Mouse (Mus musculus) myocyte (in vitro differentiated cells): Measurements from ENCODE around the gene Fbrsl1. TPM values are rescaled to one million over a fixed set of nuclear protein-coding genes. Genes with fewer than 3 reads are reported as not detected.

Experiments
- H3K27me3 ChIP-seq: one replicate; pipeline ENCODE4 v1.6.1; 2011; ENCODE audit not compliant: control insufficient read depth, insufficient read depth, insufficient read length
- H3K36me3 ChIP-seq: one replicate; pipeline ENCODE4 v1.6.1; 2011; ENCODE audit not compliant: control insufficient read depth, insufficient read depth
- H3K4me2 ChIP-seq: one replicate; pipeline ENCODE4 v1.6.1; 2011; ENCODE audit warnings: low read depth, control low read depth
- H3K4me3 ChIP-seq: one replicate; pipeline ENCODE4 v1.5.1; 2011; ENCODE audit warnings: mild to moderate bottlenecking, control low read depth, moderate library complexity
- H3K79me2 ChIP-seq: one replicate; pipeline ENCODE4 v1.6.1; 2011; ENCODE audit not compliant: control insufficient read depth, insufficient read depth
- H3ac ChIP-seq: one replicate; pipeline ENCODE4 v1.6.1; 2011; ENCODE audit not compliant: control insufficient read depth, insufficient read length
- CEBPB ChIP-seq: IDR thresholded peaks from 2 replicates; pipeline ENCODE4 v1.6.1; 2011; ENCODE audit warnings: mild to moderate bottlenecking, moderate library complexity; ENCODE audit not compliant: poor library complexity, insufficient read depth, severe bottlenecking
- E2F4 ChIP-seq: IDR thresholded peaks from one replicate; pipeline ENCODE4 v1.6.1; 2011; ENCODE audit warnings: mild to moderate bottlenecking, control low read depth, moderate library complexity; ENCODE audit not compliant: insufficient read depth
- MAX ChIP-seq: IDR thresholded peaks from one replicate; pipeline ENCODE4 v1.6.1; 2011; ENCODE audit warnings: low read depth, mild to moderate bottlenecking, control low read depth
- MYOD1 ChIP-seq, 3 experiments: IDR thresholded peaks; one replicate each; pipeline ENCODE4 v1.6.1; 2011; ENCODE audit warnings: control low read depth in 2 of 3, low read depth in 2 of 3, mild to moderate bottlenecking in 2 of 3, moderate library complexity in 1 of 3; ENCODE audit not compliant: insufficient read length in 2 of 3, control insufficient read depth in 1 of 3
- MYOG ChIP-seq, 3 experiments: IDR thresholded peaks; one replicate each; pipeline ENCODE4 v1.6.1; 2011; ENCODE audit warnings: control low read depth in 2 of 3, low read depth in 2 of 3, mild to moderate bottlenecking in 2 of 3; ENCODE audit not compliant: insufficient read length in 2 of 3, control insufficient read depth in 1 of 3, insufficient read depth in 1 of 3
- POLR2A ChIP-seq: IDR thresholded peaks from one replicate; pipeline ENCODE4 v1.6.1; 2011; ENCODE audit warnings: low read depth, mild to moderate bottlenecking, control low read depth, moderate library complexity; ENCODE audit not compliant: insufficient read length
- POLR2AphosphoS2 ChIP-seq: IDR thresholded peaks from one replicate; pipeline ENCODE4 v1.6.1; 2011; ENCODE audit warnings: low read depth, control low read depth; ENCODE audit not compliant: insufficient read length
- REST ChIP-seq: IDR thresholded peaks from one replicate; pipeline ENCODE4 v1.6.1; 2011; ENCODE audit warnings: mild to moderate bottlenecking, control low read depth, moderate library complexity; ENCODE audit not compliant: insufficient read depth, insufficient read length
- SRF ChIP-seq: IDR thresholded peaks from one replicate; pipeline ENCODE4 v1.6.1; 2011; ENCODE audit warnings: low read depth; ENCODE audit not compliant: control insufficient read depth, insufficient read length
- TCF12 ChIP-seq: IDR thresholded peaks from one replicate; pipeline ENCODE4 v1.6.1; 2011; ENCODE audit warnings: mild to moderate bottlenecking, control low read depth; ENCODE audit not compliant: poor library complexity, insufficient read depth, severe bottlenecking
- TCF3 ChIP-seq: IDR thresholded peaks from one replicate; pipeline ENCODE4 v1.6.1; 2011; ENCODE audit warnings: low read depth, control low read depth; ENCODE audit not compliant: insufficient read length
- USF1 ChIP-seq: IDR thresholded peaks from one replicate; pipeline ENCODE4 v1.6.1; 2011; ENCODE audit warnings: low read depth, mild to moderate bottlenecking, control low read depth, moderate library complexity
- polyA plus RNA-seq: library from polyadenylated mRNA; unstranded; fragments of >200 nt; fragmentation: generic; extraction: Trizol; gene quantifications from one replicate; pipeline ENCODE4 v1.2.1, GENCODE M21; 2012; ENCODE audit warnings: missing spikeins

The Fbrsl1 gene
- polyA plus RNA-seq, 1 experiment = 19.0 TPM

- Histone ChIP-seq H3K79me2 (peaks cover 25% of the 10 kb centered on the region), H3K36me3 (no peaks in the 10 kb centered on the region), H3K4me2 (no peak overlapping the region), H3ac (no peak overlapping the region), H3K27me3 (no peaks in the 10 kb centered on the region), H3K4me3 (no peak overlapping the region)
- TF ChIP-seq E2F4 (no peak), MAX (no peak), CEBPB (no peak), REST (no peak), USF1 (no peak), MYOD1 (IDR thresholded peaks at IDR 0.05; ENCODE audit: control insufficient read depth in 1 of 3, insufficient read length in 2 of 3, low read depth in 2 of 3) (no peak), POLR2A (no peak), MYOG (IDR thresholded peaks at IDR 0.05; ENCODE audit: control insufficient read depth in 1 of 3, insufficient read depth in 1 of 3, insufficient read length in 2 of 3, low read depth in 2 of 3) (no peak), POLR2AphosphoS2 (no peak), TCF3 (no peak), TCF12 (no peak), SRF (no peak)
These were observed 13.5 kb downstream of the Fbrsl1 start for GRCm38 (mm10) chr5:110434816-110435215.

- H3K27me3 ChIP-seq = no peaks in the 10 kb centered on the region
- no peak for TF ChIP-seq SRF
- no peak for TF ChIP-seq REST
- TF ChIP-seq POLR2AphosphoS2 = no peak
- no peak for TF ChIP-seq CEBPB
- no peak for TF ChIP-seq MAX
- no peak for TF ChIP-seq E2F4
- TF ChIP-seq TCF12 = no peak
- TF ChIP-seq USF1 = no peak
- no peak for TF ChIP-seq POLR2A
- no peak for TF ChIP-seq MYOD1 (IDR thresholded peaks at IDR 0.05; ENCODE audit: control insufficient read depth in 1 of 3, insufficient read length in 2 of 3, low read depth in 2 of 3)
- TF ChIP-seq MYOG (IDR thresholded peaks at IDR 0.05; ENCODE audit: control insufficient read depth in 1 of 3, insufficient read depth in 1 of 3, insufficient read length in 2 of 3, low read depth in 2 of 3) = no peak
- no peak for TF ChIP-seq TCF3
- H3ac ChIP-seq = no peak overlapping the region
- H3K4me2 ChIP-seq = no peak overlapping the region
- H3K79me2 ChIP-seq = peaks cover 5% of the 10 kb centered on the region
- H3K36me3 ChIP-seq = no peaks in the 10 kb centered on the region
- no peak overlapping the region for H3K4me3 ChIP-seq
These were observed 19.3 kb downstream of the Fbrsl1 start for GRCm38 (mm10) chr5:110429045-110429444.

- Histone ChIP-seq H3K27me3 (no peaks in the 10 kb centered on the region), H3K4me3 (no peak overlapping the region), H3K4me2 (no peak overlapping the region), H3ac (no peak overlapping the region), H3K79me2 (peaks cover under 1% of the 10 kb centered on the region), H3K36me3 (no peaks in the 10 kb centered on the region)
- TF ChIP-seq MAX = no peak
- no peak for TF ChIP-seq E2F4
- no peak for TF ChIP-seq POLR2AphosphoS2
- no peak for TF ChIP-seq POLR2A
- no peak for TF ChIP-seq REST
- TF ChIP-seq MYOG (IDR thresholded peaks at IDR 0.05; ENCODE audit: control insufficient read depth in 1 of 3, insufficient read depth in 1 of 3, insufficient read length in 2 of 3, low read depth in 2 of 3) = no peak
- no peak for TF ChIP-seq TCF3
- TF ChIP-seq USF1 = no peak
- no peak for TF ChIP-seq MYOD1 (IDR thresholded peaks at IDR 0.05; ENCODE audit: control insufficient read depth in 1 of 3, insufficient read length in 2 of 3, low read depth in 2 of 3)
- TF ChIP-seq CEBPB = no peak
- no peak for TF ChIP-seq SRF
- no peak for TF ChIP-seq TCF12
These were observed 20.0 kb downstream of the Fbrsl1 start for GRCm38 (mm10) chr5:110428290-110428689.

- no peak overlapping the region for H3ac ChIP-seq
- no peak overlapping the region for H3K4me2 ChIP-seq
- TF ChIP-seq MYOD1 (IDR thresholded peaks at IDR 0.05; ENCODE audit: control insufficient read depth in 1 of 3, insufficient read length in 2 of 3, low read depth in 2 of 3) (no peak), MAX (no peak), CEBPB (no peak), USF1 (no peak), MYOG (IDR thresholded peaks at IDR 0.05; ENCODE audit: control insufficient read depth in 1 of 3, insufficient read depth in 1 of 3, insufficient read length in 2 of 3, low read depth in 2 of 3) (no peak), POLR2A (no peak), POLR2AphosphoS2 (no peak), TCF12 (no peak), E2F4 (no peak), TCF3 (no peak), SRF (no peak), REST (no peak)
- no peaks in the 10 kb centered on the region for H3K79me2 ChIP-seq
- no peaks in the 10 kb centered on the region for H3K36me3 ChIP-seq
- H3K4me3 ChIP-seq = no peak overlapping the region
- no peaks in the 10 kb centered on the region for H3K27me3 ChIP-seq
These were observed 23.1 kb downstream of the Fbrsl1 start for GRCm38 (mm10) chr5:110425187-110425586.
